Mouse (Mus musculus) adrenal gland, adult 18-20 months (tissue): ENCODE results near the gene Aup1. TPM values are rescaled to one million over a fixed set of nuclear protein-coding genes. Genes with fewer than 3 reads are reported as not detected.

Experiments
- DNase-seq, 2 experiments: peaks; one replicate each; pipeline ENCODE4 v3.0.0; 2021 to 2022; ENCODE audit warnings: low spot score in 2 of 2
- microRNA-seq, 2 experiments: library from miRNA; unstranded; fragments of <30 nt; microRNA quantifications; one replicate each; pipeline ENCODE4 v1.2.0; 2021; ENCODE audit warnings: borderline number of aligned reads in 2 of 2
- total RNA-seq, 2 experiments: library from RNA; stranded (reverse); gene quantifications; 1 replicate in 1 of 2; 2 replicates in 1 of 2; pipeline ENCODE4 v1.2.3; 2021

Aup1 gene
- total RNA-seq, 2 experiments from 2014 or later, result 175 to 219 TPM

GRCm38 (mm10) chr6:83101688-83102556, 47.6 kb downstream of the Aup1 start:
- DNase-seq, result peak; percentile 66

GRCm38 (mm10) chr6:83103130-83103650, 48.9 kb downstream of the Aup1 start:
- no peak for DNase-seq

- no peak for DNase-seq
These were observed 49.8 kb downstream of the Aup1 start for GRCm38 (mm10) chr6:83104158-83104557.

Small RNA genes lying within 50 kb of the gene (microRNA-seq; reads per million reads assigned to microRNA genes)
- gene Mir3470a, result 0 reads per million in 2 experiments
- gene Mir7040, result 0 to 0.61 reads per million in 2 experiments

Other genes with a start within 250 kb of the Aup1 start
- gene Sema4f, start 114.8 kb upstream of the Aup1 start, total RNA-seq, result under 1 TPM; 0.74 to 0.76 TPM
- gene M1ap, start 107.6 kb upstream of the Aup1 start, total RNA-seq, result not detected
- 1 to 10 TPM; 7.0 to 7.2 TPM for gene Dok1, start 21.1 kb upstream of the Aup1 start, total RNA-seq
- gene Loxl3, start 20.3 kb upstream of the Aup1 start, total RNA-seq, result 1 to 10 TPM; 1.6 to 1.8 TPM
- 10 to 100 TPM; 44.0 to 55.2 TPM for gene Htra2, start 752 bp downstream of the Aup1 start, total RNA-seq
- 1 to 10 TPM; 2.2 to 3.3 TPM for gene Dqx1, start 3.3 kb downstream of the Aup1 start, total RNA-seq
- 10 to 100 TPM in 1 of 2 experiments, 1 to 10 TPM in 1; 6.0 to 12.8 TPM for gene Tlx2, start 15.8 kb downstream of the Aup1 start, total RNA-seq
- 10 to 100 TPM; 36.4 to 39.3 TPM for gene Pcgf1, start 23.3 kb downstream of the Aup1 start, total RNA-seq
- 1 to 10 TPM; 5.0 to 7.6 TPM for gene Lbx2, start 31.8 kb downstream of the Aup1 start, total RNA-seq
- gene Ccdc142, start 47.1 kb downstream of the Aup1 start, total RNA-seq, result 1 to 10 TPM; 4.4 to 5.8 TPM
- gene Gm42688, start 47.1 kb downstream of the Aup1 start, total RNA-seq, result 1 to 10 TPM; 4.0 to 5.1 TPM
- gene Mrpl53, start 54.5 kb downstream of the Aup1 start, total RNA-seq, result 100 to 1,000 TPM in 1 of 2 experiments, 10 to 100 TPM in 1; 99.5 to 107 TPM
- 10 to 100 TPM; 38.2 to 57.2 TPM for gene Mogs, start 61.0 kb downstream of the Aup1 start, total RNA-seq
- 10 to 100 TPM; 84.3 to 89.0 TPM for gene Wbp1, start 67.0 kb downstream of the Aup1 start, total RNA-seq
- gene Ino80b, start 70.9 kb downstream of the Aup1 start, total RNA-seq, result 10 to 100 TPM; 20.1 to 20.7 TPM
- gene Rtkn, start 80.9 kb downstream of the Aup1 start, total RNA-seq, result 1 to 10 TPM; 4.7 to 6.6 TPM
- 1 to 10 TPM; 1.9 to 3.6 TPM for gene Wdr54, start 101.9 kb downstream of the Aup1 start, total RNA-seq
- 1 to 10 TPM; 1.1 to 1.4 TPM for gene 1700003E16Rik, start 101.9 kb downstream of the Aup1 start, total RNA-seq
- gene Dctn1, start 111.4 kb downstream of the Aup1 start, total RNA-seq, result 100 to 1,000 TPM; 111 to 138 TPM
- gene Slc4a5, start 165.3 kb downstream of the Aup1 start, total RNA-seq, result under 1 TPM in 1 of 2 experiments, not detected in 1; 0.07 TPM